Mouse (Mus musculus) kidney, postnatal 0 days (tissue): Measurements from ENCODE around the gene Eng. TPM values are rescaled to one million over a fixed set of nuclear protein-coding genes. Genes with fewer than 3 reads are reported as not detected.

Experiments used
- ATAC-seq: fragments of 200-750 bp; cut with Nextera tagmentation; replicated peaks from 2 replicates; pipeline ENCODE4 v1.8.0; 2017; ENCODE audit warnings: low read depth, moderate number of reproducible peaks, moderate TSS enrichment, moderate library complexity; ENCODE audit not compliant: low FRiP score
- DNase-seq: peaks from one replicate; pipeline ENCODE4 v3.0.0-alpha.2; 2016; ENCODE audit warnings: low spot score
- H3K27ac ChIP-seq: fragments of 300-500 bp; sonication (generic); 2 replicates; pipeline ENCODE4 v1.5.1; 2014; ENCODE audit warnings: mild to moderate bottlenecking
- H3K27me3 ChIP-seq: fragments of 300-500 bp; sonication (generic); 2 replicates; pipeline ENCODE4 v1.6.1; 2014; ENCODE audit warnings: low read length, mixed read lengths; ENCODE audit not compliant: insufficient read depth
- H3K36me3 ChIP-seq: fragments of 300-500 bp; sonication (generic); 2 replicates; pipeline ENCODE4 v1.6.1; 2014; ENCODE audit warnings: low read length, mixed read lengths; ENCODE audit not compliant: insufficient read depth
- H3K4me1 ChIP-seq: fragments of 300-500 bp; sonication (generic); replicated peaks from 2 replicates; pipeline ENCODE4 v1.6.1; 2014; ENCODE audit warnings: antibody characterized with exemption, low read length, mixed read lengths; ENCODE audit not compliant: insufficient read depth
- H3K4me2 ChIP-seq: fragments of 300-500 bp; sonication (generic); 2 replicates; pipeline ENCODE4 v1.6.1; 2014; ENCODE audit warnings: mild to moderate bottlenecking, low read length, moderate library complexity, mixed read lengths
- H3K4me3 ChIP-seq: fragments of 300-500 bp; sonication (generic); replicated peaks from 2 replicates; pipeline ENCODE4 v1.5.1; 2014; ENCODE audit warnings: low read depth, low read length
- H3K9ac ChIP-seq: fragments of 300-500 bp; sonication (generic); 2 replicates; pipeline ENCODE4 v1.6.1; 2014; ENCODE audit warnings: low read depth, low read length
- H3K9me3 ChIP-seq: fragments of 300-500 bp; sonication (generic); replicated peaks from 2 replicates; pipeline ENCODE4 v1.6.1; 2016; ENCODE audit warnings: low read length, inconsistent platforms, mixed read lengths
- CTCF ChIP-seq: IDR thresholded peaks from 2 replicates; pipeline ENCODE4 v1.5.1; 2016; ENCODE audit warnings: antibody characterized with exemption, low read depth, mild to moderate bottlenecking, moderate library complexity
- WGBS: fragments of 180-500 bp; shearing (Covaris S2); extraction: QIAGEN DNeasy Blood & Tissue Kit; methylation state at CpG from one replicate; pipeline ENCODE4 v1.1.7; 2014; 5-methylcytosine and 5-hydroxymethylcytosine counted together
- polyA plus RNA-seq: library from polyadenylated mRNA; unstranded; fragments of >200 nt; fragmentation: Nextera tagmentation; extraction: Ambion mirVana; gene quantifications from 2 replicates; pipeline ENCODE4 v1.2.1, GENCODE M21; 2015

Gene Eng
- polyA plus RNA-seq, 1 experiment from 2014 or later: 71.6 TPM

GRCm38 (mm10) chr2:32677683-32678082 is 31.3 kb downstream of the Eng start:
- no peak for ATAC-seq
- Histone ChIP-seq H3K27me3 (no peaks in the 10 kb centered on the region), H3K4me3 (no peak overlapping the region), H3K9ac (no peak overlapping the region), H3K36me3 (peaks cover 31% of the 10 kb centered on the region), H3K9me3 (no peaks in the 10 kb centered on the region), H3K27ac (no peak overlapping the region), H3K4me1 (no peaks in the 10 kb centered on the region), H3K4me2 (no peak overlapping the region)
- no peak for DNase-seq
- WGBS: 86% methylated on average over 7 of the region's 7 CpGs
- TF ChIP-seq CTCF: no peak

- no peak overlapping the region; the same call in 1 of the 2 replicates for H3K27ac ChIP-seq
- H3K9ac ChIP-seq: no peak overlapping the region
- H3K36me3 ChIP-seq: peaks cover 54% of the 10 kb centered on the region
- H3K4me2 ChIP-seq: no peak overlapping the region
- TF ChIP-seq CTCF: no peak
- no peak overlapping the region for H3K4me3 ChIP-seq
- H3K4me1 ChIP-seq: no peaks in the 10 kb centered on the region
- DNase-seq (peak; percentile 45), ATAC-seq (no peak; the same call in 1 of the 2 replicates)
- no peaks in the 10 kb centered on the region for H3K27me3 ChIP-seq
- whole genome bisulfite sequencing: 34% methylated on average over 7 of the region's 7 CpGs
- no peaks in the 10 kb centered on the region for H3K9me3 ChIP-seq
These were observed 33.7 kb downstream of the Eng start for GRCm38 (mm10) chr2:32680051-32680451.

GRCm38 (mm10) chr2:32680961-32681650 is 34.7 kb downstream of the Eng start:
- Histone ChIP-seq H3K9me3 (no peaks in the 10 kb centered on the region), H3K9ac (no peak overlapping the region), H3K4me3 (no peak overlapping the region), H3K36me3 (peaks cover 56% of the 10 kb centered on the region), H3K27me3 (no peaks in the 10 kb centered on the region), H3K4me2 (no peak overlapping the region), H3K27ac (no peak overlapping the region), H3K4me1 (no peaks in the 10 kb centered on the region)
- DNase-seq (no peak), ATAC-seq (0 out of 2 replicates have a peak, but pooled peaks have one; percentile 25)
- no peak for TF ChIP-seq CTCF
- WGBS: 89% methylated on average over 19 of the region's 19 CpGs

GRCm38 (mm10) chr2:32681754-32682153 is 35.4 kb downstream of the Eng start:
- 68% methylated on average over 6 of the region's 6 CpGs for WGBS
- H3K9me3 ChIP-seq: no peaks in the 10 kb centered on the region
- peaks cover 57% of the 10 kb centered on the region for H3K36me3 ChIP-seq
- H3K4me2 ChIP-seq: no peak overlapping the region
- TF ChIP-seq CTCF: no peak
- no peaks in the 10 kb centered on the region for H3K27me3 ChIP-seq
- peak; percentile 31 for DNase-seq
- no peak for ATAC-seq
- H3K9ac ChIP-seq: no peak overlapping the region
- H3K4me3 ChIP-seq: no peak overlapping the region
- no peak overlapping the region for H3K27ac ChIP-seq
- H3K4me1 ChIP-seq: no peaks in the 10 kb centered on the region

GRCm38 (mm10) chr2:32682721-32683417 is 36.5 kb downstream of the Eng start:
- no peaks in the 10 kb centered on the region for H3K4me1 ChIP-seq
- ATAC-seq (no peak), DNase-seq (no peak)
- no peak overlapping the region for H3K9ac ChIP-seq
- 76% methylated on average over 14 of the region's 14 CpGs for WGBS
- H3K9me3 ChIP-seq: no peaks in the 10 kb centered on the region
- no peak overlapping the region for H3K27ac ChIP-seq
- H3K4me2 ChIP-seq: no peak overlapping the region
- no peaks in the 10 kb centered on the region for H3K27me3 ChIP-seq
- TF ChIP-seq CTCF: no peak
- H3K4me3 ChIP-seq: no peak overlapping the region
- H3K36me3 ChIP-seq: peaks cover 60% of the 10 kb centered on the region

GRCm38 (mm10) chr2:32683701-32684100 is 37.3 kb downstream of the Eng start:
- WGBS: 84% methylated on average over 10 of the region's 10 CpGs
- H3K9me3 ChIP-seq: no peaks in the 10 kb centered on the region
- no peak overlapping the region for H3K27ac ChIP-seq
- TF ChIP-seq CTCF: no peak
- no peak for ATAC-seq
- H3K4me3 ChIP-seq: no peak overlapping the region
- H3K4me1 ChIP-seq: no peaks in the 10 kb centered on the region
- H3K4me2 ChIP-seq: no peak overlapping the region
- no peaks in the 10 kb centered on the region for H3K27me3 ChIP-seq
- peaks cover 58% of the 10 kb centered on the region for H3K36me3 ChIP-seq
- no peak overlapping the region for H3K9ac ChIP-seq
- DNase-seq: no peak
